Mouse (Mus musculus): Measurements from ENCODE around the gene Hbb-bt. TPM values are rescaled to one million over a fixed set of nuclear protein-coding genes. Genes with fewer than 3 reads are reported as not detected.
"Not testable (repeated sequence)": the region's sequence is repeated elsewhere in the genome, so short reads cannot be mapped to it uniquely, and the experiment has no call there.

Hbb-bt gene
- polyA plus RNA-seq (2015; fragmentation: Nextera tagmentation; extraction: Ambion mirVana): 13,914 and 14,622 TPM in 2 replicates

DNA sequence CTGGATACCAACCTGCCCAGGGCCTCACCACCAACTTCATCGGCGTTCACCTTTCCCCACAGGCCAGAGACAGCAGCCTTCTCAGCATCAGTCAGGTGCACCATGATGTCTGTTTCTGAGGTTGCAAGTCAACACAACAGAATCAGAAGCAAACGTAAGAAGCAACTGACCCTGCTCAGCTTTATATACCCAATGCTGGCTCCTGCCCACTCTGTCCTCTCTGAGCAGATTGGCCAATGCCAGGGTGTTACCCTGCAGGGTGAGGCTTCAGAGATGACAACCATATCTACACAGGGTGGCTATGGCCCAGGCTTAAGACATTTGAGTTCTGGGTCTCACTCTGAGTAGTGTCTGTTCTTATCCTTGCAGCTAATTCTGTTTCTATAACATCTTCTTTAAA is at the start of gene Hbb-bt:
Hbb-bt (minus strand) TSS at position 231 of the 400 bp plus-strand sequence.
- WGBS: 87% methylated on average over 3 of the region's 3 CpGs
- no peak for ATAC-seq (replicated peaks; ENCODE audit: insufficient number of reproducible peaks, insufficient read depth, low FRiP score, low read depth)
- Histone ChIP-seq H3K27ac (no peak within 1 kb of the TSS), H3K9ac (no peak within 1 kb of the TSS), H3K27me3 (no peaks in the 10 kb centered on the region), H3K4me3 (no peak within 1 kb of the TSS), H3K4me1 (replicated peaks) (no peaks in the 10 kb centered on the region), H3K9me3 (replicated peaks) (no peaks in the 10 kb centered on the region), H3K36me3 (no peaks in the 10 kb centered on the region), H3K4me2 (no peak within 1 kb of the TSS)

GRCm38 (mm10) chr7:103861531-103861930 is 47.7 kb upstream of the Hbb-bt start:
- H3K27ac ChIP-seq: no peak overlapping the region
- H3K4me1 ChIP-seq (replicated peaks): no peaks in the 10 kb centered on the region
- H3K36me3 ChIP-seq: no peaks in the 10 kb centered on the region
- H3K4me2 ChIP-seq: no peak overlapping the region
- no peaks in the 10 kb centered on the region for H3K9me3 ChIP-seq (replicated peaks)
- no peak overlapping the region for H3K4me3 ChIP-seq
- H3K9ac ChIP-seq: no peak overlapping the region
- 80% methylated on average over 3 of the region's 3 CpGs for WGBS
- no peaks in the 10 kb centered on the region for H3K27me3 ChIP-seq
- no peak for ATAC-seq (replicated peaks; ENCODE audit: insufficient number of reproducible peaks, insufficient read depth, low FRiP score, low read depth)

DNA sequence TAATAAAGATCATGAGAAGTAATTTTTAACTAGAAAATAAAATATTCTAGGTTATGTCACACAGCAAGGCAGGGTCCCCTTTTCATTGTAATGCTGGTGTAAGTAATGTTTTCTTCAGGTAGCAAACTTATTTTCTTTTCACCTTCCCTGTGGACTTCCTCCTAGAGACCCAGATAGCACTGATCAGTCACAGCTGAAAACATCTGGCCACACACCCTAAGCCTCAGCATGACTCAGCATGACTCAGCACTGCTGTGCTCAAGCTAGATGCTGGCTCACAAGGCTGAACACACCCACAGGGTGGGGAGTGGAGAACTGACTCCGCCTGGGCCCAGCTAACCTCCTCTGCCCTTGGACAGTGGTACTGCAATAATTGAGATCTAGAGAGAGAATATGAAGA is 47.1 kb upstream of the Hbb-bt start:
- Histone ChIP-seq H3K9ac (no peak overlapping the region), H3K27ac (no peak overlapping the region), H3K9me3 (replicated peaks) (no peaks in the 10 kb centered on the region), H3K4me3 (no peak overlapping the region), H3K36me3 (no peaks in the 10 kb centered on the region), H3K27me3 (no peaks in the 10 kb centered on the region), H3K4me2 (no peak overlapping the region), H3K4me1 (replicated peaks) (no peaks in the 10 kb centered on the region)
- WGBS: 31% methylated on average over 1 of the region's 1 CpGs
- peak; percentile 84; the same call in 1 of the 2 replicates for ATAC-seq (replicated peaks; ENCODE audit: insufficient number of reproducible peaks, insufficient read depth, low FRiP score, low read depth)

DNA sequence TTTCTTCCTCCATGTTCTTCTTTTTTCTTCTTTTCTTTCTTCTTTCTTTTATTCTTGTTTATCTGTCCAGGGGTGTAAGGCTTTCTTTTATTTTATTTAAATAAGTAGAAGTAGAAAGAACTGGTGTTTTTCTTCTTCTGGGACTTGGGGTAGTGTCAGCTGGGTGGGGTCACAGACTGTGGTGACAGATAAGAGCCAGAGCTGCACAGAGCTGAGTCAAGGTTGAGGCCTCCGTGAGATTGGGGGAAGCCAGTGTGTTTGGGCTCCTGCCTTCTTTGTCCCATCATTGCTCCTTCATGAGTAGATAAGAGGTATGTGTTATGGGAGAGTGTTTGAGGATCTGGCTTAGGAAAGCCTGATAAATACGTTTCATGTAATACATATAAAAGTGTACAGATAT is 45.3 kb upstream of the Hbb-bt start:
- WGBS: 14% methylated on average over 2 of the region's 2 CpGs
- Histone ChIP-seq H3K9ac (no peak overlapping the region), H3K4me2 (no peak overlapping the region), H3K36me3 (no peaks in the 10 kb centered on the region), H3K4me3 (no peak overlapping the region), H3K27me3 (no peaks in the 10 kb centered on the region), H3K9me3 (replicated peaks) (no peaks in the 10 kb centered on the region), H3K4me1 (replicated peaks) (no peaks in the 10 kb centered on the region), H3K27ac (no peak overlapping the region)
- no peak; the same call in 1 of the 2 replicates for ATAC-seq (replicated peaks; ENCODE audit: insufficient number of reproducible peaks, insufficient read depth, low FRiP score, low read depth)

DNA sequence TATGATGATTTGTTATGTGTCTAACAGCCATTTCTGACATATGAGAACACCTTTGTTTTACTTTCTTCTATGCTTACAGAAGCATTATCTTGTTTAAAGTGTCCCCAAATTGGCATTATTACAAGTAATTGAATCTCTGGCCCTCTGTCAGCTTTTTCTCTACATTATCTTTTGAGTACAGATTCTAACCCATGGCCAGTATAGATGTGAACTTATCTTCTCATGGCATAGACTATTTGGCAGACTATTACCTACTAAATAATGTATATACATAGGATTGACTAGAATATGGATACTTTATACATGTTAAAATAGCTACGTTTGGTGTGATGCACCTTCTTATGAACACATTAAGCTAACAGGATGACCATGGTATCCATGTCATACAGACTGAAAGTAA is 40.9 kb upstream of the Hbb-bt start:
- Histone ChIP-seq H3K4me2 (no peak overlapping the region), H3K27ac (no peak overlapping the region), H3K4me1 (replicated peaks) (no peaks in the 10 kb centered on the region), H3K4me3 (no peak overlapping the region), H3K9me3 (replicated peaks) (no peaks in the 10 kb centered on the region), H3K36me3 (no peaks in the 10 kb centered on the region), H3K27me3 (no peaks in the 10 kb centered on the region), H3K9ac (no peak overlapping the region)
- WGBS: 51% methylated on average over 1 of the region's 1 CpGs
- ATAC-seq (replicated peaks; ENCODE audit: insufficient number of reproducible peaks, insufficient read depth, low FRiP score, low read depth): no peak

GRCm38 (mm10) chr7:103853090-103853489 is 39.3 kb upstream of the Hbb-bt start, which contains the start of gene Hbb-y:
Hbb-y (minus strand) TSS chr7:103853216.
- Histone ChIP-seq H3K4me3 (no peak within 1 kb of the TSS), H3K27me3 (no peaks in the 10 kb centered on the region), H3K4me1 (replicated peaks) (no peaks in the 10 kb centered on the region), H3K9me3 (replicated peaks) (no peaks in the 10 kb centered on the region), H3K9ac (no peak within 1 kb of the TSS), H3K27ac (no peak within 1 kb of the TSS), H3K4me2 (no peak within 1 kb of the TSS), H3K36me3 (no peaks in the 10 kb centered on the region)
- 57% methylated on average over 2 of the region's 2 CpGs for WGBS
- ATAC-seq (replicated peaks; ENCODE audit: insufficient number of reproducible peaks, insufficient read depth, low FRiP score, low read depth): no peak

- Histone ChIP-seq H3K27me3 (no peaks in the 10 kb centered on the region), H3K4me3 (no peak overlapping the region), H3K9ac (no peak overlapping the region), H3K27ac (no peak overlapping the region), H3K9me3 (replicated peaks) (no peaks in the 10 kb centered on the region), H3K36me3 (no peaks in the 10 kb centered on the region), H3K4me1 (replicated peaks) (no peaks in the 10 kb centered on the region), H3K4me2 (no peak overlapping the region)
- WGBS: 37% methylated on average over 1 of the region's 2 CpGs
- ATAC-seq (replicated peaks; ENCODE audit: insufficient number of reproducible peaks, insufficient read depth, low FRiP score, low read depth): no peak
Measured at GRCm38 (mm10) chr7:103844525-103845325, 30.9 kb upstream of the Hbb-bt start.

- Histone ChIP-seq H3K9ac (no peak within 1 kb of the TSS), H3K27ac (no peak within 1 kb of the TSS), H3K4me3 (no peak within 1 kb of the TSS), H3K27me3 (no peaks in the 10 kb centered on the region), H3K4me1 (replicated peaks) (no peaks in the 10 kb centered on the region), H3K9me3 (replicated peaks) (no peaks in the 10 kb centered on the region), H3K36me3 (no peaks in the 10 kb centered on the region), H3K4me2 (no peak within 1 kb of the TSS)
- no peak for ATAC-seq (replicated peaks; ENCODE audit: insufficient number of reproducible peaks, insufficient read depth, low FRiP score, low read depth)
- WGBS: 54% methylated on average over 2 of the region's 2 CpGs
Measured at GRCm38 (mm10) chr7:103843034-103843433, 29.2 kb upstream of the Hbb-bt start, which contains the start of gene Hbb-bh1. Hbb-bh1 (minus strand) TSS chr7:103843164.

GRCm38 (mm10) chr7:103840268-103840667 is 26.5 kb upstream of the Hbb-bt start, which contains the start of gene Hbb-bh2:
Hbb-bh2 (minus strand) TSS chr7:103840520.
- no peaks in the 10 kb centered on the region for H3K9me3 ChIP-seq (replicated peaks)
- no peaks in the 10 kb centered on the region for H3K36me3 ChIP-seq
- no peak within 1 kb of the TSS for H3K9ac ChIP-seq
- H3K4me3 ChIP-seq: no peak within 1 kb of the TSS
- no peak within 1 kb of the TSS for H3K4me2 ChIP-seq
- ATAC-seq (replicated peaks; ENCODE audit: insufficient number of reproducible peaks, insufficient read depth, low FRiP score, low read depth): no peak
- no peaks in the 10 kb centered on the region for H3K4me1 ChIP-seq (replicated peaks)
- no peak within 1 kb of the TSS for H3K27ac ChIP-seq
- 73% methylated on average over 3 of the region's 3 CpGs for WGBS
- no peaks in the 10 kb centered on the region for H3K27me3 ChIP-seq

GRCm38 (mm10) chr7:103827808-103828207 is 14.0 kb upstream of the Hbb-bt start, which contains the start of gene Hbb-bs:
Hbb-bs (minus strand) TSS chr7:103828096.
- 83% methylated on average over 4 of the region's 4 CpGs for WGBS
- Histone ChIP-seq H3K27me3 (no peaks in the 10 kb centered on the region), H3K9ac (no peak within 1 kb of the TSS), H3K36me3 (no peaks in the 10 kb centered on the region), H3K4me1 (replicated peaks) (no peaks in the 10 kb centered on the region), H3K27ac (no peak within 1 kb of the TSS), H3K4me2 (no peak within 1 kb of the TSS), H3K9me3 (replicated peaks) (no peaks in the 10 kb centered on the region), H3K4me3 (no peak within 1 kb of the TSS)
- ATAC-seq (replicated peaks; ENCODE audit: insufficient number of reproducible peaks, insufficient read depth, low FRiP score, low read depth): no peak

DNA sequence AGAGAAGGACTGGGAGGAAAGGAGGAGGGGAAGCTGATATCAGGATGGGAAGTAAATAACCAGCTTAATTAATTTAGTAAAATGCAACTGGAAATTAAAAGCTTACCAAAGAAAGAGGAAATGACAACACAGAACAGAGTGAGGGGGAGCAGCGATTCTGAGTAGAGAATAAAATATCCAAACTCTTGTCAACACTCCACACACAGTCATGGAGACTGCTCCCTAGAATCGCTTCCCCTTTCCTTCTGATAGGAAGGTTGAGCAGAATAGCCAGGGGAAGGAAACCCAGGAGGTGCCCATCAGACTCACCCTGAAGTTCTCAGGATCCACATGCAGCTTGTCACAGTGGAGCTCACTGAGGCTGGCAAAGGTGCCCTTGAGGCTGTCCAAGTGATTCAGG is 13.3 kb upstream of the Hbb-bt start:
- not testable (repeated sequence) for H3K4me2 ChIP-seq; H3K9ac ChIP-seq; ATAC-seq (replicated peaks; ENCODE audit: insufficient number of reproducible peaks, insufficient read depth, low FRiP score, low read depth); H3K4me3 ChIP-seq; H3K36me3 ChIP-seq; H3K27me3 ChIP-seq; H3K9me3 ChIP-seq (replicated peaks); H3K4me1 ChIP-seq (replicated peaks); H3K27ac ChIP-seq
- WGBS: no CpG with 5 or more reads among the region's 2 CpGs

Data from heart, embryonic 15.5 days (tissue).